Mouse (Mus musculus) forebrain, embryonic 12.5 days (tissue): ENCODE results near the gene Tex26. TPM values are rescaled to one million over a fixed set of nuclear protein-coding genes. Genes with fewer than 3 reads are reported as not detected.
A peak's percentile ranks its signal among the peaks of the same experiment; 100 is the strongest.

Experiments
- ATAC-seq: fragments of 200-750 bp; cut with Nextera tagmentation; 2 replicates; pipeline ENCODE4 v1.8.0; 2017; ENCODE audit warnings: moderate TSS enrichment; ENCODE audit not compliant: low FRiP score
- H3K27ac ChIP-seq: fragments of 300-500 bp; sonication (generic); 2 replicates; pipeline ENCODE4 v1.5.1; 2016; ENCODE audit warnings: mild to moderate bottlenecking
- H3K27me3 ChIP-seq: fragments of 300-500 bp; sonication (generic); 2 replicates; pipeline ENCODE4 v1.6.1; 2016; ENCODE audit warnings: mild to moderate bottlenecking
- H3K36me3 ChIP-seq: fragments of 300-500 bp; sonication (generic); replicated peaks from 2 replicates; pipeline ENCODE4 v1.6.1; 2016; ENCODE audit warnings: mild to moderate bottlenecking
- H3K4me1 ChIP-seq: fragments of 300-500 bp; sonication (generic); 2 replicates; pipeline ENCODE4 v1.6.1; 2016
- H3K4me2 ChIP-seq: fragments of 300-500 bp; sonication (generic); 2 replicates; pipeline ENCODE4 v1.6.1; 2016; ENCODE audit warnings: mild to moderate bottlenecking, moderate library complexity
- H3K4me3 ChIP-seq: fragments of 300-500 bp; sonication (generic); replicated peaks from 2 replicates; pipeline ENCODE4 v1.5.1; 2016; ENCODE audit warnings: mild to moderate bottlenecking
- H3K9ac ChIP-seq: fragments of 300-500 bp; sonication (generic); 2 replicates; pipeline ENCODE4 v1.6.1; 2016; ENCODE audit warnings: mild to moderate bottlenecking
- H3K9me3 ChIP-seq: fragments of 300-500 bp; sonication (generic); 2 replicates; pipeline ENCODE4 v1.6.1; 2016
- WGBS: fragments of 180-500 bp; shearing (Covaris S2); methylation state at CpG from one replicate; pipeline ENCODE4 v1.1.7; 2016; 5-methylcytosine and 5-hydroxymethylcytosine counted together
- polyA plus RNA-seq: library from polyadenylated mRNA; unstranded; fragments of >200 nt; fragmentation: Nextera tagmentation; extraction: Ambion mirVana; gene quantifications from 2 replicates; pipeline ENCODE4 v1.2.1, GENCODE M21; 2016

The Tex26 gene
- polyA plus RNA-seq, 1 experiment from 2014 or later = 2.0 TPM

DNA sequence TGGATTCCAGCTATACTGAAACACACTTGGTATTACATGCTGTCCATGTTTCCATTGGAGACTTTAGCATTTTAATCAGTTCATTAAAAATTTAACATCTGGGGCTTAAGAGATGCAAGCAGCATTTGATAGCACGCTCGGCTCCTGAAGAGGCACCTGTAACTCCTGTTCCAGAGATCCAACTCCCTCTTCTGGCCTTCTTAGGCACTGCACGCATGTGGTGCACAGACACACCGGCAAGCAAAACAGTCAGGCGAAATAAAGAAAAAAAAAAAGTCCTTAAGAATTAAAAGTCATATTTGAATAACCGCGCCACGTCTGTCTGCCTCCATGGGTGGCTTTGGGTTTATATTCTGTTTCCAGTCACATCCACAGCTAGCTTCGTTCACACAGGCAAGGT is 34.7 kb downstream of the Tex26 start:
- H3K4me1 ChIP-seq = no peaks in the 10 kb centered on the region
- H3K9me3 ChIP-seq = 0 out of 2 replicates have a peak, but pooled peaks cover 7% of the 10 kb centered on the region
- no peak overlapping the region for H3K4me2 ChIP-seq
- no peak for ATAC-seq
- no peaks in the 10 kb centered on the region for H3K36me3 ChIP-seq
- H3K4me3 ChIP-seq = no peak overlapping the region
- no peak overlapping the region for H3K27ac ChIP-seq
- H3K9ac ChIP-seq = no peak overlapping the region
- 92% methylated on average over 9 of the region's 9 CpGs for WGBS
- no peaks in the 10 kb centered on the region for H3K27me3 ChIP-seq

GRCm38 (mm10) chr5:149474701-149475468 is 35.4 kb downstream of the Tex26 start:
- no peak for ATAC-seq
- WGBS = 86% methylated on average over 16 of the region's 16 CpGs
- no peaks in the 10 kb centered on the region for H3K27me3 ChIP-seq

DNA sequence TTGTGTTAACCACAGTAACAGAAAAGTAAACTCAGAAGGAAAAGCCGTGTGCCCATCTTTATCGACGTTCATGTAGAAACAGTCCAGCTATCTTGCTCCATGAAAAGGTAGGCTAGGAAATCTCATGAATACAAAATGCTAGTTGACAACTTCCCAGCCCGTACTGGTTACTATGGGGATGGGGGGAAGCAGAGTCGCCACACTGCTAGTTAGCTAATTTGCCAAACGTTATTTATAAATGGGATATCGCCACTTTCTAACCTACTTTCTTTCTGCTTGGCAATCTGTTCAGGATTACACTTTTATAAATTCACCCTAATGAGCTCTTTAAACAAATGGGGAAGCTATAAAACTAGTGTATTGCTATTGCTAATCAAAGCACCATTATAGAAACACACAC is 42.5 kb downstream of the Tex26 start:
- Histone ChIP-seq H3K9me3 (no peaks in the 10 kb centered on the region), H3K36me3 (no peaks in the 10 kb centered on the region), H3K4me2 (no peak overlapping the region), H3K9ac (no peak overlapping the region), H3K27me3 (no peaks in the 10 kb centered on the region), H3K27ac (no peak overlapping the region), H3K4me3 (no peak overlapping the region), H3K4me1 (0 out of 2 replicates have a peak, but pooled peaks cover 8% of the 10 kb centered on the region)
- 82% methylated on average over 7 of the region's 7 CpGs for WGBS
- ATAC-seq = no peak

More at GRCm38 (mm10) chr5:149474701-149475468, 35.4 kb downstream of the Tex26 start:
- H3K9ac ChIP-seq = no peak overlapping the region
- H3K4me3 ChIP-seq = no peak overlapping the region
- no peaks in the 10 kb centered on the region for H3K4me1 ChIP-seq
- no peak overlapping the region for H3K4me2 ChIP-seq
- H3K9me3 ChIP-seq = 0 out of 2 replicates have a peak, but pooled peaks cover 7% of the 10 kb centered on the region
- no peaks in the 10 kb centered on the region for H3K36me3 ChIP-seq
- no peak overlapping the region for H3K27ac ChIP-seq

DNA sequence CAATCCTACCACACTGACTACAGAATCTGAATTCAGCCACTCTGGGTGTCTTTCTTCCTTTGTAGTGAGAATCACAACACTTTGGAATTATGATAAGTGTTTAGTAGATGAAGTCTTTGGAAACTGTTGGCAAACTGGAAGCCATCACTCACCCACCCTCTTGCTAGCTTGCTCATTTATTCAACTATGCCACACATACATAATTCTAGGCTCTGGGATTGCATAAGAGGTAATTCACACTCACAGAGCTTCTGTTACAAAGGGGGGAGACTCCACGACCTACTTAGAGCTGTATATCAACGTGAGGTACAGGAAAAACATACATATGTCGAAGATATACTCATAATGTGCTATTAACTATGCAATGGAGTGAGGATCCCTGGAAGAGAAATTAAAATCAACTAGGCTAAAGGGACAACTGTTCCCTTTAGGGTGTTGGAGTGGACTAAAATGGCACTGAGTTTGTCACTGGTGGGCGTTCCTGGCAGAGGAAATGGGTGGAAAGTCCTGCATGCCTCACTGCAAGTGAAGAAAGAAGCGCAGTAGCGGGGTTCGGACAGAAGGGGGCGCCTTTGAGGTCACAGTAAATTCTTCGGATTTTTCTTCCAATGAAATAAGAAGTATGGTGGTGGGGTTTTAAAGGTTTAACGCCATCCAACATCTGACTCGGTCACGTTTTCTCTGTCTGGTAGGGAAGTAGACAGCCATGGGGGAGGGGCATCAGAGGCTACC is 44.0 kb downstream of the Tex26 start:
- Histone ChIP-seq H3K36me3 (no peaks in the 10 kb centered on the region), H3K27ac (no peak overlapping the region), H3K4me1 (peaks cover 17% of the 10 kb centered on the region), H3K9me3 (no peaks in the 10 kb centered on the region), H3K4me3 (no peak overlapping the region), H3K4me2 (no peak overlapping the region), H3K27me3 (no peaks in the 10 kb centered on the region), H3K9ac (no peak overlapping the region)
- no peak for ATAC-seq
- 72% methylated on average over 12 of the region's 12 CpGs for WGBS

DNA sequence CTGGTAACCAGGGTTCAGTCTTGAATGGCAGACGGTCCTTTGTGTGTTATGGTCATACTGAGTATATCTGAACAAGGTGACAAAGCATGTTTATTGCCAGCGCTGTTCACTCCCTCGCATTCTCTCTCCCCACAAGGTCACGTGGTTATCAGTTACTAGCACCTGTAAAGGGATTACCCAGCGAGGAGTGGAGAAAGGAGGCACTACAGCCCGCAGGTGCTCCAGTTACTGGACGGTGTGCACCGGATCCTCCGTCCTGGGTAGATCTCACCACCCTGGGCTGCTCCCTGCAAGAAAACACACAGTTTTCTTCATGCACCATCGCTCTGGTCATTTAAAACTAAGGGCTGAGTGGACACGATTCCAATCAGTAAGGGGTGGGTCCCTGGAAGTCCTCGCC is 44.8 kb downstream of the Tex26 start:
- Histone ChIP-seq H3K36me3 (no peaks in the 10 kb centered on the region), H3K27ac (0 out of 2 replicates have a peak overlapping the region, but pooled peaks have one; percentile 54), H3K4me2 (no peak overlapping the region), H3K4me3 (no peak overlapping the region), H3K27me3 (no peaks in the 10 kb centered on the region), H3K9ac (no peak overlapping the region), H3K4me1 (peaks cover 24% of the 10 kb centered on the region), H3K9me3 (no peaks in the 10 kb centered on the region)
- WGBS = 84% methylated on average over 12 of the region's 12 CpGs
- no peak for ATAC-seq

GRCm38 (mm10) chr5:149485447-149485846 is 46.0 kb downstream of the Tex26 start:
- no peak overlapping the region for H3K27ac ChIP-seq
- no peak for ATAC-seq
- WGBS = 92% methylated on average over 6 of the region's 6 CpGs
- peaks cover 35% of the 10 kb centered on the region for H3K4me1 ChIP-seq
- no peaks in the 10 kb centered on the region for H3K27me3 ChIP-seq
- no peak overlapping the region for H3K9ac ChIP-seq
- H3K4me3 ChIP-seq = no peak overlapping the region
- H3K36me3 ChIP-seq = no peaks in the 10 kb centered on the region
- H3K9me3 ChIP-seq = no peaks in the 10 kb centered on the region
- no peak overlapping the region for H3K4me2 ChIP-seq

DNA sequence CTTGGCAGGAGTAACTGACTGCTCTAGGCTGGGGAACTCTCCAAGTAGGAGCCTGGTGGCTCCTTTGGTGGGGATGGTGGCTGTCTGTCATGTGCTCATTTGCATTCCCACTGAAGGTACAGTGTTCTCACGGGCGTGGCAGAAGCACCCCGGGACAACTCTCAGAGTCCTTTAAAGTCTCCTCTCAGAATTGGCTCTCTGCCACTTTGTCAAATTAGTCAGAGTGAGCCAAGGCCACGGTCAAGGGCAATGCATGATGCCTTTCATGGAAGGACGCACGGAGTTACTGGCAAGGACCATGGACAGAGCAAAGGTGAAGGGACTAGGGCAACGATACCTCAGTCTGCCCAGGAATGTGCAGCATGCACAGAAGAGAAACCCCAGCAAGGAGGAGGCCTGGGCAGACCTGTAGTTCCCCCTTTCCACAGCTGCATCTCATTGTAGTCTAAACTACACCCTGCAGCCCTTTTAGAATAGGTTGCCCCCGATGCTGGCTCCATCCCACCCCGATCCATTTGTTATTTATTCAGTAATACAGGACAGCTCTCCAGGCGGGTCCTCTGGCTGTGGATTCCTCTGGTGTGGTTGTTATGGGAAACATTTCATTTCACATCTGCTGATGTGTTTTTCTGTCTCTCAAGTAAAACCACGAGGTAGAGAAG is 49.0 kb downstream of the Tex26 start:
- peak overlapping the region; percentile 2; the same call in 1 of the 2 replicates for H3K9ac ChIP-seq
- no peaks in the 10 kb centered on the region for H3K36me3 ChIP-seq
- H3K4me3 ChIP-seq = no peak overlapping the region
- peaks cover 41% of the 10 kb centered on the region for H3K4me1 ChIP-seq
- H3K27me3 ChIP-seq = no peaks in the 10 kb centered on the region
- peak; percentile 78 for ATAC-seq
- no peaks in the 10 kb centered on the region for H3K9me3 ChIP-seq
- WGBS = 16% methylated on average over 11 of the region's 11 CpGs
- H3K4me2 ChIP-seq = peak overlapping the region; percentile 54
- H3K27ac ChIP-seq = peak overlapping the region; percentile 95

- peak overlapping the region; percentile 42; the same call in 1 of the 2 replicates for H3K9ac ChIP-seq
- H3K4me1 ChIP-seq = peaks cover 40% of the 10 kb centered on the region
- no peaks in the 10 kb centered on the region for H3K9me3 ChIP-seq
- peak overlapping the region; percentile 29 for H3K4me3 ChIP-seq
- H3K27me3 ChIP-seq = no peaks in the 10 kb centered on the region
- peak; percentile 90 for ATAC-seq
- WGBS = 15% methylated on average over 11 of the region's 11 CpGs
- no peaks in the 10 kb centered on the region for H3K36me3 ChIP-seq
- peak overlapping the region; percentile 54 for H3K4me2 ChIP-seq
- peak overlapping the region; percentile 95 for H3K27ac ChIP-seq
Measured at GRCm38 (mm10) chr5:149489136-149489535, 49.7 kb downstream of the Tex26 start.

DNA sequence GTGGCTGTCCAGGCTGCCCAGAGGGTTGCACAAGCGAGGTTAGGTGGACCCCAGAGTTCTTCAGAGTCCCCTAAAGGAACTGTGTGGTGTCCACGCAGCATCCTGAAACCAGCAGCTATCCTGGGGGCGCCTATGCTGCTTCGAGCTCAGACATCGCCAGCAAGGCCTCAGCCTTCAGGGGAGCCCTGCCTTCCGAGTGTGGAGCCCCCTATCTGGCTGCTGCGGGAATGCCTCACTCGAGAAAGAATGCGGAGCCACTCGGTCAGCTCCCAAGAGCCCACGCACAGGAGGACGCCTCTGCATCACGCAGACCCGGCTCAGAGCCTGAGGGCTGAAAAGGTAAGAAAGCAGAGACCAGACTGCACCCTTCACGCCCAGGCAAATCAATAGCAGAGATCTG is 50.8 kb downstream of the Tex26 start:
- Histone ChIP-seq H3K4me2 (no peak overlapping the region), H3K27me3 (no peaks in the 10 kb centered on the region), H3K4me3 (no peak overlapping the region), H3K9me3 (no peaks in the 10 kb centered on the region), H3K9ac (no peak overlapping the region), H3K27ac (peak overlapping the region; percentile 95), H3K4me1 (peaks cover 35% of the 10 kb centered on the region), H3K36me3 (no peaks in the 10 kb centered on the region)
- no peak for ATAC-seq
- 68% methylated on average over 15 of the region's 15 CpGs for WGBS

GRCm38 (mm10) chr5:149495655-149496054 is 56.2 kb downstream of the Tex26 start:
- H3K4me3 ChIP-seq = no peak overlapping the region
- no peaks in the 10 kb centered on the region for H3K36me3 ChIP-seq
- H3K4me2 ChIP-seq = peak overlapping the region; percentile 8; the same call in 1 of the 2 replicates
- no peak overlapping the region for H3K9ac ChIP-seq
- peaks cover 1% of the 10 kb centered on the region; the same call in 1 of the 2 replicates for H3K27me3 ChIP-seq
- ATAC-seq = peak; percentile 30; the same call in 1 of the 2 replicates
- H3K9me3 ChIP-seq = no peaks in the 10 kb centered on the region
- peak overlapping the region; percentile 86 for H3K27ac ChIP-seq
- WGBS = 24% methylated on average over 6 of the region's 6 CpGs
- H3K4me1 ChIP-seq = peaks cover 33% of the 10 kb centered on the region

- Histone ChIP-seq H3K4me2 (no peak overlapping the region), H3K36me3 (no peaks in the 10 kb centered on the region), H3K27me3 (peaks cover 9% of the 10 kb centered on the region; the same call in 1 of the 2 replicates), H3K9ac (no peak overlapping the region), H3K27ac (peak overlapping the region; percentile 86), H3K9me3 (no peaks in the 10 kb centered on the region), H3K4me3 (no peak overlapping the region), H3K4me1 (peaks cover 30% of the 10 kb centered on the region)
- peak; percentile 42; the same call in 1 of the 2 replicates for ATAC-seq
- 34% methylated on average over 12 of the region's 12 CpGs for WGBS
Measured at GRCm38 (mm10) chr5:149496401-149497066, 57.1 kb downstream of the Tex26 start.
